Mouse (Mus musculus) kidney, embryonic 15.5 days (tissue): ENCODE results near the gene Lims1. TPM values are rescaled to one million over a fixed set of nuclear protein-coding genes. Genes with fewer than 3 reads are reported as not detected.

Source experiments
- polyA plus RNA-seq: library from polyadenylated mRNA; unstranded; fragments of >200 nt; fragmentation: Nextera tagmentation; extraction: Ambion mirVana; gene quantifications from 2 replicates; pipeline ENCODE4 v1.2.1, GENCODE M21; 2015

Lims1 gene
- polyA plus RNA-seq, 1 experiment from 2014 or later, result 157 TPM

Other genes with a start within 250 kb of the Lims1 start
- gene AW822073, start 98.5 kb upstream of the Lims1 start, polyA plus RNA-seq, result not detected in 2 replicates
- not detected in 2 replicates for gene Duxf3, start 90.8 kb upstream of the Lims1 start, polyA plus RNA-seq
- not detected in 2 replicates for gene Gm4981, start 86.8 kb upstream of the Lims1 start, polyA plus RNA-seq
- gene Gcc2, start 68.0 kb upstream of the Lims1 start, polyA plus RNA-seq, result 58.5 and 69.7 TPM in 2 replicates
- gene Ranbp2, start 123.5 kb downstream of the Lims1 start, polyA plus RNA-seq, result 24.5 and 24.6 TPM in 2 replicates
- 10.1 and 10.7 TPM in 2 replicates for gene Ccdc138, start 174.5 kb downstream of the Lims1 start, polyA plus RNA-seq